Mouse (Mus musculus): ENCODE results near the gene Tmem202. TPM values are rescaled to one million over a fixed set of nuclear protein-coding genes. Genes with fewer than 3 reads are reported as not detected.

Tmem202 gene
- polyA plus RNA-seq, 1 experiment: 2.8 TPM

- no peak overlapping the region for H3K27ac ChIP-seq (ENCODE audit: insufficient read depth, low read length)
- H3K4me3 ChIP-seq (ENCODE audit: insufficient read depth, low read length): no peak overlapping the region
- H3K4me1 ChIP-seq (ENCODE audit: control insufficient read depth, insufficient read depth, low read length): peaks cover 2% of the 10 kb centered on the region; the same call in 1 of the 2 replicates
- peak; percentile 82 for TF ChIP-seq CTCF (IDR thresholded peaks at IDR 0.05; ENCODE audit: extremely low read depth, insufficient read depth, low read length)
- TF ChIP-seq POLR2A (IDR thresholded peaks at IDR 0.05; ENCODE audit: extremely low read depth, insufficient read depth, low read length): no peak
Observed at GRCm38 (mm10) chr9:59565600-59565999, 26.0 kb upstream of the Tmem202 start.

DNA sequence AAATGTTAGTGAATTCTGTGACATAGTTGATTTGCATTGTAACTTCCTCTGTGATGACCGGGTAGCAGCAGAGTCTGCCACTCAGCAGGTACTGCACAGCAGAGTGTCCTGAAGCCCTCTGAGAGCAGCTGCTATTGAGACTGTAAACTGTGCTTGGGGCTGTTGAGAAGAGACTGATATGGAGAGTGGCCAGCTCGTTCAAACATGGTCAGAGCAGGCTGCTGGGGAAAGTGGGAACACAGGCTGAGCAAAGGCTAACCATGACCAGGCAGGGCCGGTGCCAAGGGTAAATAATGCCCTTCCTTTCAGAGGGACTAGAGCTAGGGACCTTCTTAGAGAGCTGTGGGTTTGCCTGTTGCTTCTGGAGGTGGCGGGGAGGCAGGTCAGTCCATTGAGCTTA lies 14.1 kb upstream of the Tmem202 start:
- H3K27ac ChIP-seq (ENCODE audit: insufficient read depth, low read length): no peak overlapping the region
- H3K4me3 ChIP-seq (ENCODE audit: insufficient read depth, low read length): no peak overlapping the region
- no peak for TF ChIP-seq POLR2A (IDR thresholded peaks at IDR 0.05; ENCODE audit: extremely low read depth, insufficient read depth, low read length)
- no peak for TF ChIP-seq CTCF (IDR thresholded peaks at IDR 0.05; ENCODE audit: extremely low read depth, insufficient read depth, low read length)
- peaks cover 17% of the 10 kb centered on the region for H3K4me1 ChIP-seq (ENCODE audit: control insufficient read depth, insufficient read depth, low read length)

DNA sequence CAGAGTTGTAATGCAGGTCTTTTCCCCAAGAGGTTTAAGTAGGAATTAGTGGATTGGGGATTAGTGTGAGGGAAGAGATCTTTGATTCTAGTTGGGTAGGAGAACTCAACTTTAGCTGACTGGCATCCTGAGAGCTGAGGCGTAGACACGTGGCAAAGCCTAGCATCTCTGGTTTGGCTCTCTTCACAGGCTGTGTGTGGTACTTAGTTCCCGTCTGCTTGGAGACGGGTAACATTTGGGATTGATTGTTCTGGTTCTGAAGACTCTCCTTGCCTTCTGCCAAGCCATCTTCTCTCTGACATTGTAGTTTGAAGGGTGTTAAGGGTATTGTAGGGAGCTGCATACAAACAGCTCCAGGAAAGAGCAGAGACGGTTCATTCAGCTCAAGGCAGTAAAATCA lies 13.0 kb upstream of the Tmem202 start:
- Histone ChIP-seq H3K4me3 (ENCODE audit: insufficient read depth, low read length) (no peak overlapping the region), H3K4me1 (ENCODE audit: control insufficient read depth, insufficient read depth, low read length) (peaks cover 17% of the 10 kb centered on the region), H3K27ac (ENCODE audit: insufficient read depth, low read length) (no peak overlapping the region)
- no peak for TF ChIP-seq CTCF (IDR thresholded peaks at IDR 0.05; ENCODE audit: extremely low read depth, insufficient read depth, low read length)
- TF ChIP-seq POLR2A (IDR thresholded peaks at IDR 0.05; ENCODE audit: extremely low read depth, insufficient read depth, low read length): no peak

DNA sequence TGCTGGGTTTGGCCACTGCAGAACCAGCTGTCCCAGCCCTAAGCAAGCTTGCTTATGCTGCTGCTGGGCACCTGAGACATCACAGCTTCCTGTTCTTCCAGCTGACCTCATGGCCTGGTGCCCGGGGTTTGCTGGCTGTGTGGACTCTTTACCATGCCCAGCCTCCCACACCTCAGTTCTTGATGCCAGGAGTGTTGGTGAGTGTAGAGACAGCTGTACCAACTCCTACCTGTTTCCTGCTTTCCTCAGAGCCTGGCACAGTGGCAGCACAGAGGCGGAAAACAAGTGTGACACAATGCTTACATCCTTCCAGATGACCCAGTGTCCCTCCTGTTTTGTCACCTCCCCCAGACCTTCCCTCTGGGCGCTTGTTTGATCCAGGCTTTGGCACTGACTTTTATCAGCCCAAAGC lies 12.0 kb upstream of the Tmem202 start:
- H3K4me1 ChIP-seq (ENCODE audit: control insufficient read depth, insufficient read depth, low read length): peaks cover 18% of the 10 kb centered on the region
- no peak overlapping the region for H3K4me3 ChIP-seq (ENCODE audit: insufficient read depth, low read length)
- TF ChIP-seq CTCF (IDR thresholded peaks at IDR 0.05; ENCODE audit: extremely low read depth, insufficient read depth, low read length): no peak
- no peak for TF ChIP-seq POLR2A (IDR thresholded peaks at IDR 0.05; ENCODE audit: extremely low read depth, insufficient read depth, low read length)
- H3K27ac ChIP-seq (ENCODE audit: insufficient read depth, low read length): no peak overlapping the region

DNA sequence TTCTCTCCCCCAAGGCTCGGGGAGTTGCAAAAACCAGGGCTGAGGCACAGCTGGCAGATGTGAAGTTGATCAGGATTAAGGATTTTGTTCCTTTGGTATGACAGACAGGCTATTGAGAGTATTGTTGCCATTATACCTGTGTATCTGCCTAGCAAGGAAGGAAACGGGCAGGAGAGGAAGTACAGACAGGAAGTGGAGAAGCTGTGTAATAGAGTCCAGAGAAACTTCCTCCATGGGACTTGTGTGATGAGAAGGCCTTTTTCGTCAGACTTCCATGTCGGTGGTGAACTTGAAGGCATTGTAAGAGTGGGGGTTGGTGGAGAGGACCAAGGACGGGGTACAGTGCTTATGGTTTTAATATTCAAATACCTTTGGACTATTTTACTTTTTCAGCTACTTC lies 11.4 kb upstream of the Tmem202 start:
- TF ChIP-seq CTCF (IDR thresholded peaks at IDR 0.05; ENCODE audit: extremely low read depth, insufficient read depth, low read length) (no peak), POLR2A (IDR thresholded peaks at IDR 0.05; ENCODE audit: extremely low read depth, insufficient read depth, low read length) (no peak)
- Histone ChIP-seq H3K27ac (ENCODE audit: insufficient read depth, low read length) (no peak overlapping the region), H3K4me1 (ENCODE audit: control insufficient read depth, insufficient read depth, low read length) (peaks cover 18% of the 10 kb centered on the region)

DNA sequence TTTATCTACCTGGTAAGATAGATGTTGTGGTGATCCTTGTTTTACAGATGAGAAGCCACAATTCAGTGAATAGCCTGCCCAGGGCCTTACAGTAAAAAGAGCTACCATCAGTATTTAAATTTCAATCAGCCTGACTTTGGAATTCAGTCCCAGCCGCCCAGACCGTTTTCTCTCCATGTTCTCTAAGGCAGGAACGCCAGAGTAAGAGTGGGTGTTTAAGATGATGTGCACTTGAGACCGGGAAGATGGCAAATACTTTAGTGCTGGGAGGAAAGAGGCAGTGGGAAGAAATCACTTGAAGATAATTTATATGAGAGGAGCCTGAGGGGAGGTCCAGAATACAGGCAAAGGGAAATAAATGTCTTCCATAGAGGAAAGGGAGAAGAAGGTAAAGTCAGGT lies 10.4 kb upstream of the Tmem202 start:
- Histone ChIP-seq H3K27ac (ENCODE audit: insufficient read depth, low read length) (0 out of 2 replicates have a peak overlapping the region, but pooled peaks have one; percentile 5), H3K4me1 (ENCODE audit: control insufficient read depth, insufficient read depth, low read length) (peaks cover 18% of the 10 kb centered on the region), H3K4me3 (ENCODE audit: insufficient read depth, low read length) (no peak overlapping the region)
- TF ChIP-seq POLR2A (IDR thresholded peaks at IDR 0.05; ENCODE audit: extremely low read depth, insufficient read depth, low read length) (no peak), CTCF (IDR thresholded peaks at IDR 0.05; ENCODE audit: extremely low read depth, insufficient read depth, low read length) (no peak)

More for the DNA sequence above, 11.4 kb upstream of the Tmem202 start:
- H3K4me3 ChIP-seq (ENCODE audit: insufficient read depth, low read length): no peak overlapping the region

DNA sequence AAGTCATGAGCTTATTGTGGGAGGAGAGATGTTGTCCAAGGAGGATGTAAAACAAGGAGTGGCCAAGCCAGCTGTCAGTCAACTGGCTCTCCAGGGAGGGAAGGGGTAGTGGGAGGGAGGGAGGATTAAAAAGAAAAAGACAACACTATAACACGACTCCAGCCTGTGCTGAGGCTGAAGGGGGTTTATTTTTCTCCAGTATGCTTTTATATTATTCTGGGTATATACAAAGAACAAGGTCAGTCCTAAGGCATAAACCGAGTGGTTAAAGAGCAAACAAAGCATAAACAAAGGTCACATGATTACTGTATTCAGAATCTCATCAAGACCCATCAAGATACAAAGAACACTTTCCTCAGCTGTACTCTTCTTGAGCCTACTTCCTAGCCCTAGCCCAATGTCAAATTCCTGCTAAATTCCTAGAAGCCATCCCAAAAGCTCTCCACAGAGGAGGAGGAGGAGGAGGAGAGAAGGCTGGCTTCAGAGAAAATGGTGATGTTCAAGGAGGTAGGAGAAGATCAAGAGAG lies 9.4 kb upstream of the Tmem202 start:
- Histone ChIP-seq H3K4me3 (ENCODE audit: insufficient read depth, low read length) (no peak overlapping the region), H3K4me1 (ENCODE audit: control insufficient read depth, insufficient read depth, low read length) (peaks cover 18% of the 10 kb centered on the region), H3K27ac (ENCODE audit: insufficient read depth, low read length) (no peak overlapping the region)
- no peak for TF ChIP-seq POLR2A (IDR thresholded peaks at IDR 0.05; ENCODE audit: extremely low read depth, insufficient read depth, low read length)
- no peak for TF ChIP-seq CTCF (IDR thresholded peaks at IDR 0.05; ENCODE audit: extremely low read depth, insufficient read depth, low read length)

DNA sequence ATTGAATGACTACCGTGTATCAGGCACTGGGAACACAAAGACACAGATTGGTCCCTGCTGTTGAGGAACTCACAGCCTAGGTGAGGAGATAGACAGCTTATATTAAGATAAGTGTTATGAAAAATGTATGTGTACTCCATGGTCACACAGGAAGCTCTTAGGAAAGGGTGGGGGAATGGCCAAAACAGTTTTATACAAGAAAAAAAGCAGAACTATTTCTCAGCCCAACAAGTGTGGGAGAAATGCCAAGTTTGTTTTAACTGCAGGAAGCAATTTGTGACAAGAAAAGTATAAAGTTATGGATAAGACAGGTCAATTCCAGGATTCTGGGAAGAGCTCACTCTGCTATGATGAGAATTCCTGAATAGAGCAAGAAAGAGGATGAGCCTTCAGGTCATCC lies 8.2 kb upstream of the Tmem202 start:
- Histone ChIP-seq H3K4me1 (ENCODE audit: control insufficient read depth, insufficient read depth, low read length) (peaks cover 20% of the 10 kb centered on the region), H3K4me3 (ENCODE audit: insufficient read depth, low read length) (no peak overlapping the region), H3K27ac (ENCODE audit: insufficient read depth, low read length) (no peak overlapping the region)
- TF ChIP-seq CTCF (IDR thresholded peaks at IDR 0.05; ENCODE audit: extremely low read depth, insufficient read depth, low read length) (no peak), POLR2A (IDR thresholded peaks at IDR 0.05; ENCODE audit: extremely low read depth, insufficient read depth, low read length) (no peak)

DNA sequence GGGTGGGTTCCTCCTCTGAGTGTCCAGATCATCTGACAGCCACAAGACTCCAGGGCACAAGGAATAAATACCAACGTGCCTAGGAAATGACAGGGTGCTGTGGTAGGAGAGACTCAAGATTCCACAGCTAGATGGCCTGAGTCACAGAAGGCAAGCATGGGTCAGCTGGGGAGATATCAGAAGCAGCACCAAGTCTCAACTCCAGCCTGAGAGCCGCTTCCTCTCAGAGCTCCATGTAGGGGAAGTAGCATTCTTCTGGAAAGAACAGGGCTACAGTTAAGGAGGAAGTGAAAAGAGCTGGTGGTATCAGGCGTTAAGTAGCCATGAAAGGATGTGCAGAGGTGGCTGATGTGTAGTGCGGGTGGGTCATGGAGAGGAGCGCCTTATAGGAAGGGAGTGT lies 5.1 kb upstream of the Tmem202 start:
- TF ChIP-seq CTCF (IDR thresholded peaks at IDR 0.05; ENCODE audit: extremely low read depth, insufficient read depth, low read length) (no peak), POLR2A (IDR thresholded peaks at IDR 0.05; ENCODE audit: extremely low read depth, insufficient read depth, low read length) (no peak)
- no peak overlapping the region for H3K4me3 ChIP-seq (ENCODE audit: insufficient read depth, low read length)
- no peak overlapping the region for H3K27ac ChIP-seq (ENCODE audit: insufficient read depth, low read length)
- H3K4me1 ChIP-seq (ENCODE audit: control insufficient read depth, insufficient read depth, low read length): peaks cover 9% of the 10 kb centered on the region

GRCm38 (mm10) chr9:59542766-59543324 lies 3.2 kb upstream of the Tmem202 start:
- peaks cover 9% of the 10 kb centered on the region for H3K4me1 ChIP-seq (ENCODE audit: control insufficient read depth, insufficient read depth, low read length)
- no peak overlapping the region for H3K27ac ChIP-seq (ENCODE audit: insufficient read depth, low read length)
- TF ChIP-seq CTCF (IDR thresholded peaks at IDR 0.05; ENCODE audit: extremely low read depth, insufficient read depth, low read length) (no peak), POLR2A (IDR thresholded peaks at IDR 0.05; ENCODE audit: extremely low read depth, insufficient read depth, low read length) (no peak)
- H3K4me3 ChIP-seq (ENCODE audit: insufficient read depth, low read length): no peak overlapping the region
